Mouse (Mus musculus): ENCODE measurements at regions not wholly inside any gene's neighbourhood (a gene's known extent, or its start where the extent isn't known, plus 50 kb on each side); places are given as distances from the start of the nearest gene placed in this dataset.

- DNase-seq (ENCODE audit: low spot score) = no peak
These were observed 68.3 kb upstream of the Frg1 start for GRCm38 (mm10) chr8:41485163-41485562.

GRCm38 (mm10) chr8:41483297-41483696 lies 66.4 kb upstream of the Frg1 start:
- no peak for DNase-seq (ENCODE audit: low spot score)

- no peak for DNase-seq (ENCODE audit: low spot score)
These were observed 56.3 kb upstream of the Frg1 start for GRCm38 (mm10) chr8:41472992-41473699.

- DNase-seq (ENCODE audit: low spot score) = no peak
These were observed 55.4 kb upstream of the Frg1 start for GRCm38 (mm10) chr8:41472233-41472632.

All from ovary, postnatal 36 days (tissue).